Mouse (Mus musculus) testis, adult 2 months (tissue): ENCODE measurements around the gene Slc2a2.

Experiments used
- CTCF ChIP-seq: fragments of 200-500 bp; IDR thresholded peaks from 2 replicates; pipeline ENCODE4 v1.5.1; 2012; ENCODE audit warnings: low read depth, mild to moderate bottlenecking, inconsistent platforms, low read length, moderate library complexity; ENCODE audit not compliant: control insufficient read depth, insufficient read depth, insufficient replicate concordance
- POLR2A ChIP-seq: fragments of 200-500 bp; IDR thresholded peaks from 2 replicates; pipeline ENCODE4 v1.6.1; 2012; ENCODE audit warnings: low read depth, mild to moderate bottlenecking, inconsistent platforms, low read length, moderate library complexity; ENCODE audit not compliant: control insufficient read depth

DNA sequence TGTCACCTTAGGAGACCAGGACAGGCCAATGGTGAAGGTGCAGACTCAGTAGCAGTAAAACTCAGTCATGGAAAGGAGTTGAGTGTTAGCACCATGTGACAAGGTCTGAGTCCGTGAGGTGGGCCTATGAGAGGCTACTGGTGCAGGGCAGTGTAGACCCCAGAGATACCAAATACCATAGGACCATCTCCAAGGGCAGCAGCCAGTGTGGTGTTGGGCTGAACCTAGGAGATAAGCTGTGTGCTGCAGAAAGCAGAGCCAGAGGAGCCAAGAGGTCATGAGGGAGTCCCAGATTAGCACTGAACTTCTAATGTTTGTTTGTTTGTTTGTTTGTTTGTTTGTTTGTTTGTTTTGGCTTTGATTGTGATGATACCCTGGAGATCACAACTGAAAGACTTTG is 78.8 kb downstream of the Slc2a2 start:
- no peak for TF ChIP-seq POLR2A
- TF ChIP-seq CTCF = no peak
